Mouse (Mus musculus): Measurements from ENCODE around the gene Chtop.

DNA sequence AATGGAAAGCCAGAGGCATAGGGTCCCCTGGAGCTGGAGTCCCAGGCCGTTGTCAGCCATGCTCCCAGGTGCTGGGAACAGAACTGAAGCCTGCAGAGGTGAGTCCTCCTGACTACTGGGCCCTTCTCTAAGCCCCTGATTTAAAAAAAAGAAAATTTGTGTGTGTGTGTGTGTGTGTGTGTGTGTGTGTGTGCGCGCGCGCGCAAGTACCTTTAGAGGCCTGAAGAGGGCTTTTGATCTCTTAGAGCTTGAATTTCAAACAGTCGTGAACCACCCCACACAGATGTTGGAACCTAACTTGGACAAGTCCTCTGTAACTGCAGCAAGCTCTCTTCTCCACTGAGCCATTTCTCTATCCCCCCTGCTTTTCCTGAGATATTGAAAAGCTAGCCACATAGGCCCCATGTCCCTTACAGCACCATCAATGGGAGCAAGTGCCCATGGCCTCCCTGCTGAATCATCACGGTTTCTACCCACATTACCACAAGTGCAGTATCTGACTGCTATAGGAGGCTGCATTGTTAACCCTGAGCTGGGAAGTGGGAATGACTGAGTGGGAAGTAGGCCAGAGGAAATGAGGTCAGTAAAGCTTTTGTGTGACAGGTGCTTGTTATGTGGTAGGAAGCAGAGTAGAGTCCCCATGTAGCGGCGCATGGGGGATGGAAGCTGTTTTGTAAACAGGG, 41.5 kb downstream of the Chtop start:
- TF ChIP-seq CTCF (IDR thresholded peaks at IDR 0.05; ENCODE audit: low read depth), result no peak
- no peak for TF ChIP-seq EP300 (optimal IDR thresholded peaks at IDR 0.05)

Measured in stomach, postnatal 0 days (tissue).